ENCODE assay signal across 20 mouse cellular contexts in genomic region chr3:146024746-146025145, GRCm38 (mm10). TPM values are rescaled to one million over a fixed set of nuclear protein-coding genes. Genes with fewer than 3 reads are reported as not detected.
DNase-seq lines count a peak whose midpoint lies in the region; ATAC-seq and TF ChIP-seq lines count a peak whose summit lies in the region.
"Had no signal": no experiment of that assay in that cellular context is flagged by ENCODE, and none has a peak within 500 bp of the region (broad histone marks: within the 10 kb centered on the region; RNA-seq: fewer than 3 reads in every experiment).

No protein-coding gene starts in this region.

- no peaks in the 10 kb centered on the region for H3K4me1 ChIP-seq in kidney, adult 2 months (ENCODE audit: control insufficient read depth, insufficient read depth, low read length)
- H3K4me1 ChIP-seq in kidney, embryonic 14.5 days (ENCODE audit: control insufficient read depth, insufficient read depth, low read length), result no peaks in the 10 kb centered on the region
- H3K4me1 ChIP-seq in stomach, postnatal 0 days (replicated peaks; ENCODE audit: control insufficient read depth, insufficient read depth), result no peaks in the 10 kb centered on the region
- peaks cover 11% of the 10 kb centered on the region for H3K4me1 ChIP-seq in limb, embryonic 10.5 days
- H3K4me1 ChIP-seq: hindbrain, embryonic 15.5 days had no signal

- no peak for TF ChIP-seq EP300 in stomach, postnatal 0 days (optimal IDR thresholded peaks at IDR 0.05)

- H3K27me3 ChIP-seq in kidney, adult 2 months (replicated peaks; ENCODE audit: control insufficient read depth, insufficient read depth, low read length), result no peaks in the 10 kb centered on the region
- no peaks in the 10 kb centered on the region for H3K27me3 ChIP-seq in kidney, embryonic 14.5 days (ENCODE audit: control insufficient read depth, insufficient read depth, low read length)
- H3K27me3 ChIP-seq in stomach, postnatal 0 days (ENCODE audit: control insufficient read depth, insufficient read depth, low read length), result no peaks in the 10 kb centered on the region
- H3K27me3 ChIP-seq in limb, embryonic 10.5 days (ENCODE audit: low read depth, poor library complexity, severe bottlenecking), result no peaks in the 10 kb centered on the region
- H3K27me3 ChIP-seq: forebrain, embryonic 13.5 days; heart, embryonic 12.5 days; hindbrain, embryonic 15.5 days; Patski had no signal

- TF ChIP-seq POLR2A in kidney, adult 2 months (IDR thresholded peaks at IDR 0.05; ENCODE audit: low read depth, low read length), result no peak

- no peak overlapping the region for H3K4me3 ChIP-seq in kidney, adult 2 months (ENCODE audit: insufficient read depth, low read depth, low read length)
- no peak overlapping the region for H3K4me3 ChIP-seq in kidney, embryonic 14.5 days (ENCODE audit: low read length)
- no peak overlapping the region for H3K4me3 ChIP-seq in stomach, postnatal 0 days (ENCODE audit: low read depth, low read length)
- H3K4me3 ChIP-seq in limb, embryonic 10.5 days, result no peak overlapping the region
- H3K4me3 ChIP-seq: embryonic facial prominence, embryonic 10.5 days; forebrain, embryonic 13.5 days; gastrocnemius, adult 2 months; heart, embryonic 12.5 days; hindbrain, embryonic 15.5 days had no signal

- 90% methylated on average over 7 of the region's 7 CpGs for WGBS in kidney, adult 2 months
- 90% methylated on average over 7 of the region's 7 CpGs for WGBS in kidney, embryonic 14.5 days
- WGBS in stomach, postnatal 0 days, result 76% methylated on average over 7 of the region's 7 CpGs
- 89% methylated on average over 7 of the region's 7 CpGs for WGBS in limb, embryonic 10.5 days

- no peak overlapping the region for H3K4me2 ChIP-seq in kidney, embryonic 14.5 days (replicated peaks; ENCODE audit: low read depth, low read length)
- H3K4me2 ChIP-seq in stomach, postnatal 0 days (replicated peaks; ENCODE audit: low read depth), result no peak overlapping the region
- H3K4me2 ChIP-seq: forebrain, embryonic 13.5 days; heart, embryonic 12.5 days; hindbrain, embryonic 15.5 days had no signal

- H3K9ac ChIP-seq in kidney, embryonic 14.5 days (ENCODE audit: low read depth, low read length), result no peak overlapping the region
- no peak overlapping the region for H3K9ac ChIP-seq in stomach, postnatal 0 days (ENCODE audit: low read length)
- H3K9ac ChIP-seq: forebrain, embryonic 13.5 days; heart, embryonic 12.5 days; hindbrain, embryonic 15.5 days had no signal

- H3K27ac ChIP-seq in kidney, adult 2 months (ENCODE audit: insufficient read depth, low read depth, low read length), result no peak overlapping the region
- H3K27ac ChIP-seq in kidney, embryonic 14.5 days (ENCODE audit: low read depth, low read length), result no peak overlapping the region
- H3K27ac ChIP-seq in stomach, postnatal 0 days (replicated peaks), result no peak overlapping the region
- no peak overlapping the region for H3K27ac ChIP-seq in limb, embryonic 10.5 days
- H3K27ac ChIP-seq: embryonic facial prominence, embryonic 10.5 days; forebrain, embryonic 13.5 days; gastrocnemius, adult 2 months; hindbrain, embryonic 15.5 days had no signal

- TF ChIP-seq CTCF in kidney, adult 2 months (conservative IDR thresholded peaks at IDR 0.05; ENCODE audit: insufficient read depth, insufficient read length, low read depth, low read length), result no peak
- peak; percentile 6; the same call in 1 of the 2 replicates for TF ChIP-seq CTCF in stomach, postnatal 0 days (IDR thresholded peaks at IDR 0.05; ENCODE audit: low read depth)

- no peaks in the 10 kb centered on the region for H3K9me3 ChIP-seq in kidney, embryonic 14.5 days (ENCODE audit: control insufficient read depth, low read length)
- H3K9me3 ChIP-seq in stomach, postnatal 0 days (ENCODE audit: control insufficient read depth, low read length), result no peaks in the 10 kb centered on the region
- H3K9me3 ChIP-seq in limb, embryonic 10.5 days (replicated peaks), result no peaks in the 10 kb centered on the region
- H3K9me3 ChIP-seq: embryonic facial prominence, embryonic 10.5 days; forebrain, embryonic 13.5 days; heart, embryonic 12.5 days; hindbrain, embryonic 15.5 days had no signal

- no peak for ATAC-seq in kidney, embryonic 14.5 days (ENCODE audit: low FRiP score, low TSS enrichment)
- ATAC-seq in stomach, postnatal 0 days (ENCODE audit: low FRiP score, low TSS enrichment), result no peak
- ATAC-seq: CD4-positive, CD25-positive, alpha-beta regulatory T cell, adult 4 months; forebrain, embryonic 13.5 days; Patski had no signal

- no peaks in the 10 kb centered on the region for H3K36me3 ChIP-seq in kidney, adult 2 months (ENCODE audit: control insufficient read depth, insufficient read depth, low read length)
- peaks cover 2% of the 10 kb centered on the region; the same call in 1 of the 2 replicates for H3K36me3 ChIP-seq in kidney, embryonic 14.5 days (ENCODE audit: control insufficient read depth, insufficient read depth, low read length)
- peaks cover 1% of the 10 kb centered on the region; the same call in 1 of the 2 replicates for H3K36me3 ChIP-seq in stomach, postnatal 0 days (ENCODE audit: control insufficient read depth, insufficient read depth, low read length)
- H3K36me3 ChIP-seq in limb, embryonic 10.5 days, result peaks cover 8% of the 10 kb centered on the region
- H3K36me3 ChIP-seq: hindbrain, embryonic 15.5 days had no signal

- DNase-seq in kidney, adult 2 months, result peak; percentile 15
- DNase-seq in ES-CJ7 (ENCODE audit: low read depth, low spot score) (peak; percentile 65), R1 (ENCODE audit: low read depth, low spot score) (peak; percentile 88)
- no peak for DNase-seq in stomach, postnatal 0 days (ENCODE audit: low spot score)
- no peak for DNase-seq in adrenal gland, postnatal 4 days (ENCODE audit: low spot score in 2 of 2)
- DNase-seq in limb, embryonic 10.5 days (ENCODE audit: low spot score), result no peak
- DNase-seq: adrenal gland, postnatal 10 days; B cell, adult 2 months; cerebellum, adult 2 months; cerebellum, postnatal 10 days; gastrocnemius, adult 2 months; gastrocnemius, postnatal 36 days; kidney, adult 11 months had no signal

RNA-seq across cellular contexts. Expression of gene Syde2, which starts 37.1 kb away (rescaled TPM):
- 6.1 and 6.3 TPM in 2 replicates for polyA plus RNA-seq in kidney, adult 2 months (2012; rRNA removed)
- polyA plus RNA-seq in kidney, embryonic 14.5 days (2014; fragmentation: Nextera tagmentation; extraction: Ambion mirVana), result 2.3 and 2.6 TPM in 2 replicates
- polyA plus RNA-seq in stomach, postnatal 0 days (2015; fragmentation: Nextera tagmentation; extraction: Ambion mirVana), result 1.4 and 1.6 TPM in 2 replicates
- 10 to 100 TPM in 1 of 2 experiments, 1 to 10 TPM in 1; 9.2 to 10.1 TPM for total RNA-seq in adrenal gland, postnatal 4 days (2021)
- 1.2 and 1.3 TPM in 2 replicates for polyA plus RNA-seq in limb, embryonic 10.5 days (2016; fragmentation: Nextera tagmentation; extraction: Ambion mirVana)
- polyA plus RNA-seq: CD4-positive, CD25-positive, alpha-beta regulatory T cell, adult 4 months had no signal

Comparison
In these comparisons a context has a peak if more than half of its experiments do, and no peak if none do; other contexts are left out.
1. DNase-seq: peak in kidney, adult 2 months (single experiment), ES-CJ7 (single experiment) and R1 (single experiment); none in stomach, postnatal 0 days (single experiment), adrenal gland, postnatal 4 days (0 of 2) and limb, embryonic 10.5 days (single experiment).